Mouse (Mus musculus): ENCODE measurements at regions not wholly inside any gene's neighbourhood (a gene's known extent, or its start where the extent isn't known, plus 50 kb on each side); places are given as distances from the start of the nearest gene placed in this dataset.

GRCm38 (mm10) chr12:106764516-106764915, 723.9 kb upstream of the 3110018I06Rik start:
- TF ChIP-seq GATA1 (IDR thresholded peaks at IDR 0.05; ENCODE audit: borderline replicate concordance, low read length) (no peak), FLI1 (IDR thresholded peaks at IDR 0.05; ENCODE audit: low read length) (no peak)
